Mouse (Mus musculus) heart, embryonic 10.5 days (tissue): ENCODE measurements around the gene Rprd1b. TPM values are rescaled to one million over a fixed set of nuclear protein-coding genes. Genes with fewer than 3 reads are reported as not detected.

Source experiments
- DNase-seq: peaks from one replicate; pipeline ENCODE4 v3.0.0-alpha.2; 2017; ENCODE audit warnings: low spot score
- H3K27ac ChIP-seq: fragments of 300-500 bp; sonication (generic); 2 replicates; pipeline ENCODE4 v1.5.1; 2016; ENCODE audit warnings: mild to moderate bottlenecking
- H3K27me3 ChIP-seq: fragments of 300-500 bp; sonication (generic); 2 replicates; pipeline ENCODE4 v1.6.1; 2016; ENCODE audit warnings: mild to moderate bottlenecking; ENCODE audit not compliant: poor library complexity, insufficient read depth, severe bottlenecking
- H3K36me3 ChIP-seq: fragments of 300-500 bp; sonication (generic); 2 replicates; pipeline ENCODE4 v1.6.1; 2016; ENCODE audit warnings: mild to moderate bottlenecking, moderate library complexity
- H3K4me1 ChIP-seq: fragments of 300-500 bp; sonication (generic); 2 replicates; pipeline ENCODE4 v1.6.1; 2016; ENCODE audit warnings: mild to moderate bottlenecking
- H3K4me3 ChIP-seq: fragments of 300-500 bp; sonication (generic); 2 replicates; pipeline ENCODE4 v1.5.1; 2016; ENCODE audit warnings: mild to moderate bottlenecking, moderate library complexity
- H3K9me3 ChIP-seq: fragments of 300-500 bp; sonication (generic); 2 replicates; pipeline ENCODE4 v1.6.1; 2016; ENCODE audit warnings: mild to moderate bottlenecking, moderate library complexity
- WGBS: fragments of 180-500 bp; shearing (Covaris S2); methylation state at CpG from one replicate; pipeline ENCODE4 v1.1.7; 2016; 5-methylcytosine and 5-hydroxymethylcytosine counted together
- polyA plus RNA-seq: library from polyadenylated mRNA; unstranded; fragments of >200 nt; fragmentation: Nextera tagmentation; extraction: Ambion mirVana; gene quantifications from 2 replicates; pipeline ENCODE4 v1.2.1, GENCODE M21; 2016

Rprd1b gene
- polyA plus RNA-seq, 1 experiment from 2014 or later: 42.1 TPM

DNA sequence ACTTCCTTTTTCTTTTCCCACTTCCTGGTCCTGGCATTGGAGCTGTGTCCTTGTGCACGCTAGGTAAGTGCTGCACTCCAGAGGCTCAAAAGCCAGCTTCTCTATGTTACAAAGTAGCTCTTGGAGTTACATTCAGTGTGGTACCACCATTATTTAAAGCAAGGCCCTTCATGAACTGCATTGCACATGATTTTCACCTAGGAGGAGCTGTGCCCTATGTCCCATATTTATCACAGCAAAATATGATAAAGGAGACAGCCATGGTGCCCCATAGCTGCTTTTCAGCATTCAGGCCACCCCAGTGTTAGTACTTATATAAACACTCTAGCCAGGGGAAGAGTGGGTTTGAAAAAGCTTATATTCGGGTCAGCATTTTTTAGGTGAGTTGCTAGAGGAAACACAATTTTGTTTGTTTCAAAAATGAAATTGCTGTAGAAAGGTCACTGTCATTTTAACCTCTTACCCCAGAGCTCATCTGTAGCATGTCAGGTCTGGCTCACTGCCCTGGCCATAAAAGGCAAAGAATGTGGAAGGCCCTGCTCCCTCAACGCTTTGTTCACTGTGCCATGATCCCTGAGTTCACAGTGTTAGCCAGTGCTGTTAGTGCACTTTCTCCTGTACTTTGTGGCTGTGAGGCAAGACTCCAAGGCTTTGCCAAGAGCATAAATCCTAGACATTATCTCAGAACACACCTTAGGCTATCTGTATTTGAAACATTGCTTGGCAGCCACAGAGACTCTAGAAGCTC, 42.8 kb downstream of the Rprd1b start:
- Histone ChIP-seq H3K27ac (peak overlapping the region; percentile 88), H3K4me1 (peaks cover 41% of the 10 kb centered on the region), H3K36me3 (peaks cover 71% of the 10 kb centered on the region), H3K4me3 (no peak overlapping the region), H3K9me3 (no peaks in the 10 kb centered on the region), H3K27me3 (no peaks in the 10 kb centered on the region)
- WGBS: 60% methylated on average over 3 of the region's 3 CpGs
- no peak for DNase-seq

GRCm38 (mm10) chr2:158071633-158071995, 43.3 kb downstream of the Rprd1b start:
- no peak for DNase-seq
- H3K27ac ChIP-seq: peak overlapping the region; percentile 88
- H3K4me1 ChIP-seq: peaks cover 36% of the 10 kb centered on the region
- no peaks in the 10 kb centered on the region for H3K27me3 ChIP-seq
- no peak overlapping the region for H3K4me3 ChIP-seq
- WGBS: 77% methylated on average over 5 of the region's 5 CpGs
- H3K9me3 ChIP-seq: no peaks in the 10 kb centered on the region
- peaks cover 77% of the 10 kb centered on the region for H3K36me3 ChIP-seq

DNA sequence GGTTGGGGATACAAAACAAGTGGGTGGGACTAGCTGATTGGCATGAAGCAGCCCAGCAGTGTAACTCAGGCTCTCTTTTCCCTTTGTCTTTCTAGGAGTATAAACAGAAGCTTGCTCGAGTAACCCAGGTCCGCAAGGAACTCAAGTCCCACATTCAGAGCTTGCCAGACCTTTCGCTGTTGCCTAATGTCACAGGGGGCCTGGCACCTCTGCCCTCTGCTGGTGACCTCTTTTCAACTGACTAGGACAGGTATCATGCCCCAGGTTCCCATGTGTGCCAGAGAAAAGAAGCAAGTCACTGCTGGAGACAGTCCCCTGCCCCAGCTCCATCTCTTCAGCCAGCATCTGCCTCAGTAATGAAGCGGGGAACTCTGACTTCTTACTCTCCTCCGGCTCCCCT, 46.5 kb downstream of the Rprd1b start:
- Histone ChIP-seq H3K4me3 (no peak overlapping the region), H3K4me1 (peaks cover 28% of the 10 kb centered on the region), H3K36me3 (peaks cover 79% of the 10 kb centered on the region), H3K9me3 (no peaks in the 10 kb centered on the region), H3K27ac (no peak overlapping the region), H3K27me3 (no peaks in the 10 kb centered on the region)
- 90% methylated on average over 5 of the region's 5 CpGs for WGBS
- DNase-seq: no peak

- Histone ChIP-seq H3K36me3 (peaks cover 66% of the 10 kb centered on the region), H3K4me1 (peaks cover 16% of the 10 kb centered on the region), H3K4me3 (no peak overlapping the region), H3K9me3 (no peaks in the 10 kb centered on the region), H3K27ac (no peak overlapping the region), H3K27me3 (no peaks in the 10 kb centered on the region)
- no peak for DNase-seq
- WGBS: 97% methylated on average over 6 of the region's 6 CpGs
Measured at GRCm38 (mm10) chr2:158076690-158077089, 48.4 kb downstream of the Rprd1b start.

GRCm38 (mm10) chr2:158077981-158078380, 49.7 kb downstream of the Rprd1b start:
- no peaks in the 10 kb centered on the region for H3K9me3 ChIP-seq
- no peaks in the 10 kb centered on the region for H3K27me3 ChIP-seq
- H3K27ac ChIP-seq: no peak overlapping the region
- no peak for DNase-seq
- peaks cover 53% of the 10 kb centered on the region for H3K36me3 ChIP-seq
- 88% methylated on average over 2 of the region's 2 CpGs for WGBS
- peaks cover 9% of the 10 kb centered on the region for H3K4me1 ChIP-seq
- no peak overlapping the region for H3K4me3 ChIP-seq

DNA sequence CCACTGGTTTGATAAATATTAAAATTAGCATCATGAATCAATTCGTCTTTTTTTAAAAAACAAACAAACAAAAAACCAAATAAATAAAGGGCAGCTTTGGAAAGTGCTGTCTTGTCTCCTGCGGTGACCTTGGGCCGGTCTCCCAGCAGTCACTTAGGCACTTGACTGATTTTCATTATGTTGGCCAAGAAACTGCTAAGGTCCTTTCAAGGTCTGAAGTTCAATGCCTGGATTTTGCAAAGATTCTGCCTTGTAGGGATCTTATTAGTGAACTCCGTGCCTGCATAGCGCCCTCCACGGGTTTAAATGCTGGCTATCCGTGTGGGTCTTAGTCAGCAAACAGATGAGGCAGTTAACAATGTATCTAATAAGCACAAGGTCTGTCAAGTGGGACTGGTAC, 50.7 kb downstream of the Rprd1b start:
- Histone ChIP-seq H3K36me3 (peaks cover 43% of the 10 kb centered on the region), H3K4me3 (no peak overlapping the region), H3K9me3 (no peaks in the 10 kb centered on the region), H3K4me1 (peaks cover 9% of the 10 kb centered on the region), H3K27me3 (no peaks in the 10 kb centered on the region), H3K27ac (no peak overlapping the region)
- DNase-seq: no peak
- 86% methylated on average over 7 of the region's 7 CpGs for WGBS

GRCm38 (mm10) chr2:158079843-158080395, 51.6 kb downstream of the Rprd1b start:
- Histone ChIP-seq H3K27me3 (no peaks in the 10 kb centered on the region), H3K27ac (0 out of 2 replicates have a peak overlapping the region, but pooled peaks have one; percentile 60), H3K4me3 (no peak overlapping the region), H3K4me1 (peaks cover 13% of the 10 kb centered on the region), H3K36me3 (peaks cover 35% of the 10 kb centered on the region), H3K9me3 (no peaks in the 10 kb centered on the region)
- 52% methylated on average over 9 of the region's 9 CpGs for WGBS
- no peak for DNase-seq

DNA sequence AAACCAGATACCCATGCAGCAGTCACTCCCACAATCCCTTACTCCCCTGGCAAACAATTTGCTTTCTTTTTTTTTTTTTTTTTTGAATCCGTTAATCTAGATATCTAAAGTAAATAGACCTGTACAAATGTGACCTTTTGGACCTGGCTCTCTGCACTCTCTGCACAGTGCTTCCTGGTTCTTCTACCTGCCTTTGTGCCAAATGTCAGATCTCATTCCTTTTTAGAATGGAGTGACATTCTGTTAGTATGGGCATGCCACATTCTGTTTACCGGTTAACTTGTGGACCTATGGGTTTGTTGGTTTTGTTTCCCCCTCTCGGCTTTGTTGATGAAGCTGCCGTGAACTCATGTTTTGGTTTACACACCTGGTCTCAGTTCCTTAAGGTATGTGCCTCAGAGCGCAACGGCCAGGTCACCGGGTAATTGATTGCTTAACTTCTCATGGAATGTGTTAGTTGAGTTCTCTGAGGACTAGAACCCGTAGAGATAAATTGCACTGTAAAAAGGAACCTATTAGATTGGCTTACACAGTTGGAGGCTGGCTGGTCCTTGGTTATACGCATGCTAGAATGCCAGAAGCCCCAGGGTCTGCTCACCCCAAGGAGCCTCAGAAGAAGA, 52.4 kb downstream of the Rprd1b start:
- Histone ChIP-seq H3K4me1 (peaks cover 19% of the 10 kb centered on the region), H3K9me3 (no peaks in the 10 kb centered on the region), H3K36me3 (peaks cover 27% of the 10 kb centered on the region), H3K27me3 (no peaks in the 10 kb centered on the region), H3K4me3 (no peak overlapping the region), H3K27ac (no peak overlapping the region)
- 85% methylated on average over 9 of the region's 9 CpGs for WGBS
- no peak for DNase-seq

DNA sequence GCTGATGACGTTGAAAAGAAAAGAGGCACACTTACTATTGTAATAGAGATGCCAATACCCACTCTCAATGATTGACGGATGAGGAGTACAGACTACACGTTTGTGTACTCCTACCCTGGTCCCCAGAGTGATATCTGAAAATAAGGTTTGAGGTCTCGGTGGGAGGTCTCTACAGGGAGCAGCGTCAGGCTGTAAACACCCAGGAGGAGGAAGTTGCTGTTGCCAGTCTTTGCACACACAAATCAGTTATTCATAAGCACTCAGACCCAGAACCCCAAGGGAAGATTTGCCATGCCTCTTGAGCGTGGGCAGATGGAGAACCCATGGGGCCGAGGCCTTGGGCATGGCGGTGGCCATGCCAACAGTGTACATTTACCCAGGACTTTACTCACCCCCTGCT, 56.2 kb downstream of the Rprd1b start:
- H3K36me3 ChIP-seq: no peaks in the 10 kb centered on the region
- no peak for DNase-seq
- H3K27me3 ChIP-seq: no peaks in the 10 kb centered on the region
- H3K27ac ChIP-seq: no peak overlapping the region
- no peaks in the 10 kb centered on the region for H3K9me3 ChIP-seq
- H3K4me3 ChIP-seq: no peak overlapping the region
- WGBS: 68% methylated on average over 8 of the region's 8 CpGs
- H3K4me1 ChIP-seq: peaks cover 24% of the 10 kb centered on the region

DNA sequence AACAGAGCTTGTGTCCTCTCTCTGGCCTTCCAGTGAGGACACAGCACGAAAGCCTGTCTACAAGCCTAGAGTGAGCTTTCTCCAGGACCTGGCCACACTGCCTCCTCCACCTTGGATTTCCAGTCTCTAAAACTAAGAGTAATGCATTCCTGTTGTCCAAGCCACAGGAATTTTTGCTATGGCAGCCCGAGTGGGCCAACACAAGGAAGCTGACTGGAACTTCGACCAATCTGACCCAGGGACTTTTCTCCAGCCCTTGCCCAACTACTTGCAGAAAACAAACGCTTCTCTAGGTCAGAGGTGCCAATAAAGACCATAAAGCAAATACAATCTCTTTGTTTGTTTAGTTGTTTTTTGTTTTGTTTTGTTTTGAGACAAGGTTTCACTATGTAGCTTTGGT, 61.8 kb downstream of the Rprd1b start:
- Histone ChIP-seq H3K36me3 (no peaks in the 10 kb centered on the region), H3K4me3 (no peak overlapping the region), H3K27me3 (no peaks in the 10 kb centered on the region), H3K9me3 (no peaks in the 10 kb centered on the region), H3K4me1 (peaks cover 35% of the 10 kb centered on the region), H3K27ac (no peak overlapping the region)
- WGBS: 87% methylated on average over 4 of the region's 4 CpGs
- DNase-seq: no peak

GRCm38 (mm10) chr2:158093345-158093744, 65.0 kb downstream of the Rprd1b start:
- WGBS: 65% methylated on average over 5 of the region's 5 CpGs
- H3K9me3 ChIP-seq: no peaks in the 10 kb centered on the region
- no peaks in the 10 kb centered on the region for H3K27me3 ChIP-seq
- H3K27ac ChIP-seq: no peak overlapping the region
- H3K4me1 ChIP-seq: peaks cover 30% of the 10 kb centered on the region
- DNase-seq: no peak
- H3K36me3 ChIP-seq: no peaks in the 10 kb centered on the region
- no peak overlapping the region for H3K4me3 ChIP-seq

DNA sequence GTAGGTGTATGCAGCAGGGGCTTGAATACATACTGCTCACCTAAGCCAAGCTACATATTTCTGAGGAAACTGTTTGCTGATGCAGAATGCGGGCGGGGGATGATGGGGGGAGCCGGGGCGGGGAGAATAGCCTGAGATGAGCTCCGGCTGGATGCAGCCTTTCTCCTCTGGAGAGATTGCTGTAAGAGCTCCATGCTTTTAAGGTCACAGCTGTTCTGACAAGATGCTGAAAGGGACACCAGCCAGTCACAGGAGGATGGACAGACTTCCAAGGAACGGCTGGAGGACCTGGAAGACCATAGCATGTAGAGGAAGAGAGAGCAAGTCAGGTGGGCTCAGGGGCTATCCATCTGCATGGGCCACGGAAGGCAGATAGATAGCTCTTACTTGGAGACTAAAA, 66.0 kb downstream of the Rprd1b start:
- no peak overlapping the region for H3K4me3 ChIP-seq
- WGBS: 75% methylated on average over 7 of the region's 7 CpGs
- H3K36me3 ChIP-seq: no peaks in the 10 kb centered on the region
- peaks cover 30% of the 10 kb centered on the region for H3K4me1 ChIP-seq
- H3K9me3 ChIP-seq: no peaks in the 10 kb centered on the region
- no peak for DNase-seq
- peak overlapping the region; percentile 8; the same call in 1 of the 2 replicates for H3K27ac ChIP-seq
- peaks cover 5% of the 10 kb centered on the region; the same call in 1 of the 2 replicates for H3K27me3 ChIP-seq

DNA sequence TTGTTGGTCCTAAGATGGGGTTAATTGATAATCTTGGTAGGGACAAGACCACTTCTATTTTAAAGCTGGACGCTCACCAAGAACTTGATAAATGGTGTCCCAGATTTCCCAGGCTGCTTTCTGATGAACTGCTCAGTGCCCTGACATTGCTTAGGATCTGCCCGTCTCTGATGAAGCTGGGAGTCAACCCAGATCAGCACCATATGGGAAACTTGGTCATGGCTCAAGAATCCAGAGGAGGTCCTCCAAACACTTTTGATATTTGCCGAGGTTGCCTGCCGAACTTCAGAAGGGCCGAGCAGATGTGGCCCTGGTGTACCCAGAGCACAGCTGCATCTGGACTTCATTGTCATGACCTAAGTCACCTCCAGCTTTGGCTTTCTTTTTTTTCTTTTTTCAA, 66.5 kb downstream of the Rprd1b start:
- Histone ChIP-seq H3K27ac (peak overlapping the region; percentile 8; the same call in 1 of the 2 replicates), H3K9me3 (no peaks in the 10 kb centered on the region), H3K36me3 (no peaks in the 10 kb centered on the region), H3K4me1 (peaks cover 30% of the 10 kb centered on the region), H3K4me3 (no peak overlapping the region), H3K27me3 (peaks cover 5% of the 10 kb centered on the region; the same call in 1 of the 2 replicates)
- WGBS: 79% methylated on average over 5 of the region's 5 CpGs
- no peak for DNase-seq
